Mouse (Mus musculus) cortical plate, adult 2 months (tissue): ENCODE data around the gene Gab2. TPM values are rescaled to one million over a fixed set of nuclear protein-coding genes. Genes with fewer than 3 reads are reported as not detected.

Experiments
- H3K27ac ChIP-seq: fragments of 200-500 bp; 2 replicates; pipeline ENCODE4 v1.5.1; 2012; ENCODE audit warnings: low read length, control low read depth, inconsistent platforms; ENCODE audit not compliant: insufficient read depth
- H3K4me1 ChIP-seq: fragments of 200-500 bp; 2 replicates; pipeline ENCODE4 v1.6.1; 2011; ENCODE audit warnings: low read length; ENCODE audit not compliant: control insufficient read depth, insufficient read depth
- H3K4me3 ChIP-seq: fragments of 200-500 bp; 2 replicates; pipeline ENCODE4 v1.5.1; 2011; ENCODE audit warnings: mild to moderate bottlenecking, low read length, control low read depth; ENCODE audit not compliant: insufficient read depth
- CTCF ChIP-seq: fragments of 200-500 bp; IDR thresholded peaks from 2 replicates; pipeline ENCODE4 v1.5.1; 2011; ENCODE audit warnings: mild to moderate bottlenecking, control low read depth, low read length; ENCODE audit not compliant: insufficient read depth; ENCODE audit errors: extremely low read depth
- POLR2A ChIP-seq: fragments of 200-500 bp; IDR thresholded peaks from 2 replicates; pipeline ENCODE4 v1.6.1; 2011; ENCODE audit warnings: mild to moderate bottlenecking, low read length, control low read depth; ENCODE audit not compliant: insufficient read depth; ENCODE audit errors: extremely low read depth
- polyA plus RNA-seq: library from polyadenylated mRNA; depleted of rRNA; stranded (reverse); fragments of >200 nt; gene quantifications from 2 replicates; pipeline ENCODE4 v1.2.3, GENCODE M21; 2012

Gene Gab2
- polyA plus RNA-seq, 1 experiment, result 11.0 TPM

DNA sequence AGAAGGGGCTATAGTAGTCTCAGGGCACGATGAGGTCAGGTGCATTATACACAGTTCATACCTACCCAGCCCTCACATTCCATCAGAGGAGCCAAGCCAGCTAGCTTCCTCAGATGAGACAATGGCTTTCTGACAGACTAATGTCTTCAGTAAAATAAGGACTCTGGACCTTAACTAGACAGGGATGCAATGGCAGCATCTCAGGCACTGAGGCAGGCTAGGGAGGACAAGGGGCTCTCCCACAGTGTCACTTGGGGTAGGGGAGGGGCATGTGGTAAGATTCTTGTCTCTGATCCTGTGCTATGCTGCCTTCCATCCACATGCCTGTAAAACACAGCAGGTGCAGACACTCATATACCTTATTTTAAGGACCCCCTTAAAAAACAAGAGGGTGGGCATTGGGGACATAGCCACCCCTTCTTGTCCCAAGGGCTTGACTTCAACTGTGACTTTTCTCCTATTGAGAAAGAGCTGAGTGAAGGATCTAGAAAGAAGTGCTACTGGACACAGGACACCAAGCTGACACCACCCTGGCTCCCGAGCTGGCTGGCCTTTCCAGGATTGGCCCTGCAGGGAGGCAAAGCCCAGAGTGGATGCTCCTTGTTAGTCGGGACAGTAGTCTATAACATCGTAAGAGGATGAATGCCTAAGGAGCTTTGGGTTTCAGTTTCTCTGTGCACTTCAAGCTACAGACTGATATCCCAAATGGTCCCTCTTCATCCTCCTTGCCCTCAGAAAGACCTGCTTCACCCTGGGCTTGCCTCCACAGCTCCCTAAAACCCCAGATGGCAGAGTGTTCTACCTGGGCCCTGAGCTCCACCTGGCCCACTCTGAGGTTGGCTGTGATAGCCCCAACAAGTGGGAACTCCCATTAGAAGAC lies 228.3 kb downstream of the Gab2 start:
- TF ChIP-seq CTCF (no peak), POLR2A (no peak)
- H3K4me3 ChIP-seq, result no peak overlapping the region
- H3K4me1 ChIP-seq, result no peaks in the 10 kb centered on the region
- no peak overlapping the region for H3K27ac ChIP-seq

DNA sequence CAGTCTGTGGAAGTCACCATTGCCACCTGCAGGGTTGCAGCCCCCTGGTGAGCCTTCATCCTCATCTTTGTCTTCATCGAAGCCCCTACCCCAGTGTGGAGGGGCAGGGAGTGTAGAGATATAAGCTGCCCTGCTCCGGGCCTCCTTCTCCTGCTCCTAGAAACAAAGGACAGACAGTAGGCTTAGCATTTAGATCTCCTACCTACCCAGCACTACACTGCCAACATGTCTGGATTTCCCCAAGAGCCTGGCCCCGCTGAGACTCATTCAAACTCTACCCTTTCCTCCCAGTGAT lies 228.9 kb downstream of the Gab2 start:
- Histone ChIP-seq H3K4me1 (no peaks in the 10 kb centered on the region), H3K27ac (no peak overlapping the region), H3K4me3 (no peak overlapping the region)
- no peak for TF ChIP-seq POLR2A
- TF ChIP-seq CTCF, result no peak

DNA sequence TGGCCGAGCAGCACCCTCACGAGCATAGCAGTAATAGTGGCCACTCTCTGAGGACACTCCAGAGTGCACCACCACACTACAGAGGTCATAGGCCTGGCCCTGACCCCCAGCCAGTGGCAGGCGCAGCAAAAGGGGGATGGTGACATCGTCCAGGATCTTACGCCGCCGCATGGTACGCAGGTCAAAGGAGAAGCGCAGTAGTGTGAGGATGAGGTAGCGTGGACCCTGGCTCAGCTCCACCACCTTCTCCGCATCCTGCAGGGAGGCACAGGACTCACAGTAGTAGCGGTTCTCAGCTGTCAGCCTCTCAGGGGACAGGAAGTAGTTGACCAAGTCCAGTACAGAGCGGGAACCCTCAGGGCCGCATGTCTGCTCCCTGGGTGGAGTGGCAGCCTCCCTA lies 230.2 kb downstream of the Gab2 start:
- Histone ChIP-seq H3K27ac (no peak overlapping the region), H3K4me1 (no peaks in the 10 kb centered on the region), H3K4me3 (no peak overlapping the region)
- TF ChIP-seq CTCF (no peak), POLR2A (no peak)

DNA sequence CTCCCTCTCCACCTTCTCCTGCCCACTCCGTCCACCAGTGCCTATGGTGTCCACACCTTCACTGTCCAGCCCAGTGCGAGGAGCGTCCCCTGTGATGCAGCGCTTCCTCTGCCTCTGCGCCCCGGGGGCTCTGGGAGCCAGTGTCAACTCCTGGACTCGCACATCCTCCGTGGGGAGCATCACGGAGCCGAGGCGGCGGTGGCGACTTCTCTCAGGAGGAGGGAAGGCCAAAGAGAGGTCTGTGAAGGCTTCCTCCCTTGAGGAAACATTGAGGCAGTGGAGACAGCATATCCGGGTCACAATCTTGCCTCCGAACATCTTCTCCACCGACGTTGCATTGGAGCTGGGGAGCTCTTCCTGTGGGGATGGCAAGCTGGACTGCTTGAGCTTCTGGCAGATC lies 230.8 kb downstream of the Gab2 start:
- Histone ChIP-seq H3K4me1 (no peaks in the 10 kb centered on the region), H3K4me3 (no peak overlapping the region), H3K27ac (no peak overlapping the region)
- TF ChIP-seq POLR2A, result no peak
- no peak for TF ChIP-seq CTCF

DNA sequence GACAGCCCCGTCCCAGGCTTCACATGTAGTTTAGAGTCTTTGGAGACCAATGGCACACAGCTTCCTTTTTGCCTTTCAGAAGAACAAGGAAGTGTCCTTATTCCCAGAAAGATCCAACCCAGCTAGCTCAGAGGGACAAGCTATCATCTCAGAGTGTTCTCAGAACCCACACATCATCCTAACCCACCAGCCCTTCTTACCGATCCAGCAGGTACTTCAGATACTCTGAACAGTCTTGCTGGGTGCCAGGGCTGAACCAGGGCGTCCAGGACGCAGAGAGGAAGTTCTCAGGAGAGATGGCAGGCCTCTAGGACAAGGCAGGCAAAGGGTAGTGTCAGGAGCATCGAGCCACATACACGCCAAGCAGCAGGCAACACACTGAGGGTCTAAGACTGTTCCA lies 231.5 kb downstream of the Gab2 start:
- Histone ChIP-seq H3K4me3 (no peak overlapping the region), H3K27ac (no peak overlapping the region), H3K4me1 (no peaks in the 10 kb centered on the region)
- TF ChIP-seq CTCF, result no peak
- TF ChIP-seq POLR2A, result no peak

DNA sequence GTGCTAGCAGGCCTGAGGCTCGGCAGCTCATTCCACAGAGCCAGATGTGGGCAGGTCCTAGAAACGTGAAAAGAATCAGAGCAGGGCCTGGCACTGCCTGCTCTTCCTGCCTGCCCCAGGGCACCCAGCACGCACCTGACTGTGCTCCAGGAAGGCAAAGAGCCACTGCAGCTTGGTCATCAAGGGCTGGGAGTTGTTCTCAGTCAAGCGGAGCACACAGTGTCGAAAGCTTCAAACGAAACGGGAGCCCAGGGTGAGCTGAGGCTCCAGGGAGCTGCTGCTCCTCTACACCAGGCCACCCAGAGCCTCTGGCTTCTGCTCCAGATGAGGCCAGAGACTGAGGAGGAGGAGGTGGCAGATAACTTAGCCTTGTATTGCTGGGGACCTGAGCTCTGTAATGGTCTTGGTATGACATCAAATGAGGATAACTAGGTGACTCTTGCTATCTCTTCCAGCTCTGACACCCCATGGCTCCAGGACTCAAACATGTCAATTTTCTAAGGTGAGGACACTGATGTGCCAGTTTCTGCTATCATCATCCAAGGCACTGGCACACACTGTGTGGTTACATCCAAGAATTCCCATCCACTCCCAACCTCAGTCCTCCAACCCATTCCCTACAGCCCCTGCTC lies 232.1 kb downstream of the Gab2 start:
- TF ChIP-seq CTCF (no peak), POLR2A (no peak)

DNA sequence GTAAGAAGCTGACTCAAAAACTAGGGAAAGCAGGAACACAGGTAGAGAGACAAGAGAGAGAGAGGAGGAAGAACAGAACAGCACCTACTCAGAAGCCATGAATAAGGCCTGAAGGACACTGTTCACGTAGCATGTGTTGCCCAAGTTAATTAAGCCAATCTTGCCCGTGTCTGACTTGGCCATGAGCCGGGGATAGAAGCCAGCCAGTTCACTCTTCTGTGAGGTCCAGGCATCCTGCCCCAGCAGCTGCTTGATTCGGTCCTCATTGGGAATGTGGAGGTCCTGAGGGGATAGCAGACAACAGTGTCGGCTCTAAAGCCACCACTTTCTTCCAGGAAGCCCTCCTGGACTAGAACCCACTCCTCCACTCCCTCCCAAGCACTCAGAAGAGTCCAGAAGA lies 233.3 kb downstream of the Gab2 start:
- TF ChIP-seq POLR2A (no peak), CTCF (no peak)
- H3K27ac ChIP-seq, result no peak overlapping the region
- H3K4me3 ChIP-seq, result no peak overlapping the region
- no peaks in the 10 kb centered on the region for H3K4me1 ChIP-seq

More for the DNA sequence above, 232.1 kb downstream of the Gab2 start:
- no peaks in the 10 kb centered on the region for H3K4me1 ChIP-seq
- no peak overlapping the region for H3K27ac ChIP-seq
- H3K4me3 ChIP-seq, result no peak overlapping the region

DNA sequence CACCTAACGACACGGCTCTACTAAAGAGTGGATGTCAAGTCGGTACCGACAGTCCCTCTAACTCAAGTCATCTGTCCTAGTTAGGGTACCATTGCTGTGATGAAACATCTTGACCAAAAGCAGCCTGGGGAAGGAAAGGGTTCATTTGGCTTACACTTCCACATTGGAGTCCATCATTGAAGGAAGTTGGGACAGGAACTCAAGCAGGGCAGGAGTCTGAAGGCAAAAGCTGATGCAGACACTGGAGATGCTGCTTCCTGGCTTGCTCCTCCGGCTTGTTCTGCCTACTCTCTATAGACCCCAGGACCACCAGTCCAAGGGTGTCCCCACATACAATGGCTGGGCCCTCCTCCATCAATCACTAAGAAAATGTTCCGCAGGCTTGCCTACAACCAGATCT lies 234.3 kb downstream of the Gab2 start:
- Histone ChIP-seq H3K4me1 (no peaks in the 10 kb centered on the region), H3K4me3 (no peak overlapping the region), H3K27ac (no peak overlapping the region)
- no peak for TF ChIP-seq POLR2A
- no peak for TF ChIP-seq CTCF

DNA sequence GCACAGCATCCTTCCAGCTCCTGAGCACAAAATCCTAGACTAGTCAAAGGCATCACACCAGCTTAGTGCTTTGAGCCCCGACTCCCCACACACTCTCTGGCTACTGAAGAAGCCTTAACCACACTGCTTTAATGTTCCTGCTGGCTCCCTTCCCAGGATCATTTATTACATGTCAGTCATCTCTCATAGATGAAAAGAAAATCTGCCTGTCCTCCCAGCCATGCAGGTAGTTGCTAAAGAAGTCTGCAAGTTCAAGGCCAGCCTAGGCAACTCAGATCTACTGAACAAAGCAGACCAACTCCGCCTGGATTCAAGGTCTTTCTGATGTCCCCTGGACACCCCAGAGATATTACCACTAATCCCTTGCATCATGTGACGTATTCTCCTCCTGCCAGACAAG lies 236.3 kb downstream of the Gab2 start:
- TF ChIP-seq POLR2A, result no peak
- no peak for TF ChIP-seq CTCF
- Histone ChIP-seq H3K27ac (no peak overlapping the region), H3K4me1 (no peaks in the 10 kb centered on the region), H3K4me3 (no peak overlapping the region)

DNA sequence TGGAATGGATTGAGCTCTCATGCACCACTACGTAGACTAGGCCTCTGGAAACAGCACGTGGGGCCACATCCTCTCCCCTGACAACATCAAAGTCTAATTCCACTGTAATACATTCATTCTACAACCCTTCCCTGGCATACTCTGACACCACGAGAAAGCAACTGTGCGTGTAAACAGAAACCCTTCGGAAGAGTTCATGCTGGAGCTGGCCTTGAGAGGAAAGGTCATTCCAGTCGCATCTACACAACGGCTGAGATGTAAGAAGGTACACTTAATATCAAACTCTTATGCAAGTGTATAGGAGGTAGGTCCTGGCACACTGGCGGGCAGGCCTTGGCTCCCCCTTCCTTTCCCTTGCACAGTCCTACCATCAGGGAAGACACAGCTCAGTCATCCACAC lies 243.0 kb downstream of the Gab2 start:
- Histone ChIP-seq H3K4me1 (no peaks in the 10 kb centered on the region; the same call in 1 of the 2 replicates), H3K4me3 (no peak overlapping the region), H3K27ac (no peak overlapping the region)
- TF ChIP-seq CTCF (no peak), POLR2A (no peak)
